Mouse (Mus musculus) retina, embryonic 14.5 days (tissue): Measurements from ENCODE around the gene Cetn3.
A peak's percentile ranks its signal among the peaks of the same experiment; 100 is the strongest.

Experiments
- DNase-seq: peaks from one replicate; pipeline ENCODE4 v3.0.0-alpha.2; 2015; ENCODE audit warnings: low spot score

The Cetn3 gene

GRCm38 (mm10) chr13:81782971-81783404 is at the start of gene Cetn3:
TSS of gene Cetn3 (plus strand) at chr13:81783077.
- peak; percentile 99 for DNase-seq

GRCm38 (mm10) chr13:81736606-81737005 is 46.3 kb upstream of the Cetn3 start:
- DNase-seq, result no peak

GRCm38 (mm10) chr13:81740898-81741297 is 42.0 kb upstream of the Cetn3 start:
- DNase-seq, result no peak

- no peak for DNase-seq
Measured at GRCm38 (mm10) chr13:81743391-81744091, 39.3 kb upstream of the Cetn3 start.

GRCm38 (mm10) chr13:81744092-81744396 is 38.8 kb upstream of the Cetn3 start:
- no peak for DNase-seq

- DNase-seq, result no peak
Measured at GRCm38 (mm10) chr13:81754878-81755277, 28.0 kb upstream of the Cetn3 start.

- DNase-seq, result no peak
Measured at GRCm38 (mm10) chr13:81755324-81755723, 27.6 kb upstream of the Cetn3 start.

GRCm38 (mm10) chr13:81757058-81757660 is 25.7 kb upstream of the Cetn3 start:
- no peak for DNase-seq

- peak; percentile 81 for DNase-seq
Measured at GRCm38 (mm10) chr13:81760379-81760778, 22.5 kb upstream of the Cetn3 start.

- DNase-seq, result peak; percentile 89
Measured at GRCm38 (mm10) chr13:81761566-81762186, 21.2 kb upstream of the Cetn3 start.

- DNase-seq, result no peak
Measured at GRCm38 (mm10) chr13:81764173-81764572, 18.7 kb upstream of the Cetn3 start.

GRCm38 (mm10) chr13:81767038-81767659 is 15.7 kb upstream of the Cetn3 start:
- peak; percentile 60 for DNase-seq

- no peak for DNase-seq
Measured at GRCm38 (mm10) chr13:81776217-81776616, 6.7 kb upstream of the Cetn3 start.

GRCm38 (mm10) chr13:81782475-81782874 is 402 bp upstream of the Cetn3 start:
- no peak for DNase-seq

GRCm38 (mm10) chr13:81783405-81784342 is 797 bp downstream of the Cetn3 start:
- DNase-seq, result peak; percentile 96

- DNase-seq, result peak; percentile 65
Measured at GRCm38 (mm10) chr13:81785766-81786480, 3.0 kb downstream of the Cetn3 start.

GRCm38 (mm10) chr13:81790160-81790559 is 7.3 kb downstream of the Cetn3 start:
- no peak for DNase-seq

- DNase-seq, result no peak
Measured at GRCm38 (mm10) chr13:81791861-81792260, 9.0 kb downstream of the Cetn3 start.

- no peak for DNase-seq
Measured at GRCm38 (mm10) chr13:81793850-81794249, 11.0 kb downstream of the Cetn3 start.

GRCm38 (mm10) chr13:81801121-81801520 is 18.2 kb downstream of the Cetn3 start:
- DNase-seq, result peak; percentile 58

GRCm38 (mm10) chr13:81803713-81804112 is 20.8 kb downstream of the Cetn3 start:
- DNase-seq, result no peak
